ENCODE assay signal across 8 mouse cellular contexts in the genomic region with DNA sequence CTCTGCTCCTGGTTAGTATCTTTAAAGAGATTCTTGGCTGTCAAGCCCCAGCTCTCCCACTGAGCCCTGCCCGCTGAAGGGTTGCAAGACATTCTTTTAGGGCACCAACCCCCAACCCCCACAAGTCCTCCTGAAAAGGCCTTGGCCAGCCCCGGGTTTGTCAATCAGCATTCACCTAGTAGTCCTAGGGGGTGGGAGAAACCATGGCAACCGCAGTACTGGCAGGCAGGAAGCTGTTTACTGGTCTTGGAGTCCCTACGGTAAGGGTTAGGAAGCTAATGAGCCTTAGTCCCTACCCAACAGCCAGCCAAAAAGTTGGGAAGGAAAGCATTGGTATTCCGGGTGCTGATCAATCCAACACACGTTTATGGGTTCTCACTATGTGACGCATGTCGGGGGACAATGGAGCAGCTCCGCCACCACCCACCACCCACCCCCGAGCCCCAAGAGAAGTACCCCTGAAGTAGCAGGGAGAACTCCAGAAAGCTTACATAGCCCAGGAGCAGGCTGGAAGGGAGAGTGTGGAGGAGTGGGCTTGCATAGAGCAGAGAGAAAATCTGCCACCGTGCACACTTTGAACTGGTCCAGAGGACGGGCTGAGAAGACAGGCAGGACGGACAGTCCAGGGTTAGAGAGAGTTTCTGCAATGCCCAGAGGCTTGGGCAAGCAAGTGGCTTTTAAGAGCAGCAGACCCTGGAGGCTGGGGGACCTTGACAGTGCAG. TPM values are rescaled to one million over a fixed set of nuclear protein-coding genes. Genes with fewer than 3 reads are reported as not detected.
DNase-seq lines count a peak whose midpoint lies in the region; ATAC-seq and TF ChIP-seq lines count a peak whose summit lies in the region.

A gene (minus strand): TSS at position 61 of the 722 bp plus-strand sequence.

- H3K9me3 ChIP-seq in heart, embryonic 11.5 days (replicated peaks; ENCODE audit: control insufficient read depth, low read length), result no peaks in the 10 kb centered on the region

- peak; percentile 65 for DNase-seq in embryo, embryonic 11 days
- peak; percentile 60 to 63 for DNase-seq in frontal cortex, adult 2 months (ENCODE audit: extremely low spot score in 1 of 2, low spot score in 1 of 2)
- DNase-seq in left cerebral cortex, postnatal 14 days (ENCODE audit: low spot score in 2 of 2), result peak; percentile 44 to 67
- no peak for DNase-seq in lung, adult 2 months
- no peak for DNase-seq in lung, postnatal 36 days
- no peak for DNase-seq in spleen, postnatal 4 days (ENCODE audit: low spot score in 2 of 2)

- H3K4me2 ChIP-seq in heart, embryonic 11.5 days, result no peak within 1 kb of the TSS

- no peaks in the 10 kb centered on the region for H3K36me3 ChIP-seq in heart, embryonic 11.5 days (ENCODE audit: control insufficient read depth, insufficient read depth, low read length)

- peaks cover 20% of the 10 kb centered on the region for H3K27me3 ChIP-seq in heart, embryonic 11.5 days (ENCODE audit: control insufficient read depth, insufficient read depth, low read length)

- no peak within 1 kb of the TSS for H3K4me3 ChIP-seq in olfactory bulb, adult 2 months (ENCODE audit: insufficient read depth, low read depth, low read length)
- no peak within 1 kb of the TSS for H3K4me3 ChIP-seq in lung, adult 2 months (replicated peaks; ENCODE audit: extremely low read depth, low read depth, low read length)
- H3K4me3 ChIP-seq in heart, embryonic 11.5 days (ENCODE audit: low read depth, low read length), result no peak within 1 kb of the TSS

- TF ChIP-seq POLR2A in olfactory bulb, adult 2 months (IDR thresholded peaks at IDR 0.05; ENCODE audit: insufficient read depth, low read depth, low read length), result no peak
- TF ChIP-seq POLR2A in lung, adult 2 months (IDR thresholded peaks at IDR 0.05; ENCODE audit: borderline replicate concordance, extremely low read depth, low read depth, low read length), result no peak

- WGBS in olfactory bulb, adult 2 months, result 22% methylated on average over 13 of the region's 13 CpGs
- 38% methylated on average over 13 of the region's 13 CpGs for WGBS in lung, adult 2 months
- 22% methylated on average over 13 of the region's 13 CpGs for WGBS in heart, embryonic 11.5 days (ENCODE audit: insufficient replicate concordance)

- intact Hi-C loops in left cerebral cortex, postnatal 14 days (cut with DNase I), result no loop called here

- no peak for TF ChIP-seq CTCF in olfactory bulb, adult 2 months (IDR thresholded peaks at IDR 0.05; ENCODE audit: insufficient read depth, low read depth, low read length)
- no peak for TF ChIP-seq CTCF in lung, adult 2 months (IDR thresholded peaks at IDR 0.05; ENCODE audit: insufficient read depth, low read length)

- ATAC-seq in heart, embryonic 11.5 days (replicated peaks; ENCODE audit: insufficient number of reproducible peaks, low FRiP score, low TSS enrichment), result no peak

- peaks cover 7% of the 10 kb centered on the region; the same call in 1 of the 2 replicates for H3K4me1 ChIP-seq in olfactory bulb, adult 2 months (ENCODE audit: control insufficient read depth, insufficient read depth, low read length)
- no peaks in the 10 kb centered on the region for H3K4me1 ChIP-seq in lung, adult 2 months (ENCODE audit: control insufficient read depth, insufficient read depth, low read length)
- H3K4me1 ChIP-seq in heart, embryonic 11.5 days (ENCODE audit: control insufficient read depth, insufficient read depth, low read length), result no peaks in the 10 kb centered on the region

- H3K27ac ChIP-seq in olfactory bulb, adult 2 months (ENCODE audit: insufficient read depth, low read depth, low read length), result peak within 1 kb of the TSS; percentile 31; the same call in 1 of the 2 replicates
- no peak within 1 kb of the TSS for H3K27ac ChIP-seq in heart, embryonic 11.5 days (ENCODE audit: low read depth, low read length)

- H3K9ac ChIP-seq in heart, embryonic 11.5 days (ENCODE audit: low read depth, low read length), result no peak within 1 kb of the TSS

RNA-seq across cellular contexts. Expression of the gene that starts here (rescaled TPM):
- 0.54 and 0.55 TPM in 2 replicates for polyA plus RNA-seq in frontal cortex, adult 2 months (2012; rRNA removed)
- under 1 TPM; 0.22 to 0.57 TPM for total RNA-seq in left cerebral cortex, postnatal 14 days (2021)
- polyA plus RNA-seq in olfactory bulb, adult 2 months (2012; ENCODE audit: insufficient read depth, insufficient read length, low replicate concordance, missing spikeins), result not detected in 2 replicates
- polyA plus RNA-seq in lung, adult 2 months (2012; rRNA removed), result not detected in 2 replicates
- polyA plus RNA-seq in heart, embryonic 11.5 days (2014; fragmentation: Nextera tagmentation; extraction: Ambion mirVana), result not detected in 2 replicates

Comparison
In these comparisons a context has a peak if more than half of its experiments do, and no peak if none do; other contexts are left out.
1. Peak in DNase-seq in frontal cortex, adult 2 months; RNA of the gene not detected or under 1 TPM.
2. Peak in DNase-seq in left cerebral cortex, postnatal 14 days; RNA of the gene not detected or under 1 TPM.